Mouse (Mus musculus): ENCODE data around the gene Tmc6. TPM values are rescaled to one million over a fixed set of nuclear protein-coding genes. Genes with fewer than 3 reads are reported as not detected.

Tmc6 gene
- polyA plus RNA-seq, 1 experiment from 2014 or later, result 2.1 TPM

DNA sequence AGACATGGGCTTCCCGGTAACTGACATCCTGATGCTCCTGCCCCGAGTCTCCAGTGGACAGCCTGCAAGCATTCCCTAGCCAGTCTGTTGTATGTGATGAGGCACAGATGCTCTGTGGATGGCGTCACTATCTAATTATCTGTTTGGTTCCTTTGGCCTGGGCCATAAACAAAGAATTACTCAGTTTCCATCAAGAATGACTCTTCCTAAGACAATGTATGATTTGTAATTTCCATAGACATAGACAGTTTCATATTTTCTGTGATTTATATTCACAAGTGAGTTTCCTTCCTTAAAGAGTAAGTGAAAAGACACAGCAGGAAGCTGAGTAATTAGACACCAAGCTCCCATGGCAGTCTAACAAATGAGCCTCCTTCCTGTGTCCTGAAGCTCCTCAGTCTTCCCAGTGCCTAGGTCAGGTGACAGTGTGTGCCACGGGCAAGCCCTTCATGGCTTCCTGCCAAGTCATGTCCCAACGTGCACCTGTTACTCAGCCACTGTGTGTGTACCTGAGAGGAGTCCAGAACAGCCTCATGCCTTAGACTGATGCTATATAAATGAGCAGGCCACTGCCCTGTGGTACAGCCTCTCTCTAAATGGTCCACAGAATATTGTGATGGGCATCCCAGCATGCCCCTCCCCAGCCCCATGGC is 45.8 kb downstream of the Tmc6 start:
- H3K9ac ChIP-seq, result no peak overlapping the region
- no peak for ATAC-seq
- no peaks in the 10 kb centered on the region for H3K9me3 ChIP-seq (replicated peaks)
- H3K36me3 ChIP-seq (ENCODE audit: poor library complexity, severe bottlenecking), result peaks cover 84% of the 10 kb centered on the region
- no peaks in the 10 kb centered on the region for H3K27me3 ChIP-seq
- H3K4me1 ChIP-seq, result no peaks in the 10 kb centered on the region
- no peak overlapping the region for H3K4me3 ChIP-seq
- 79% methylated on average over 5 of the region's 5 CpGs for WGBS
- H3K4me2 ChIP-seq, result no peak overlapping the region
- H3K27ac ChIP-seq, result no peak overlapping the region

DNA sequence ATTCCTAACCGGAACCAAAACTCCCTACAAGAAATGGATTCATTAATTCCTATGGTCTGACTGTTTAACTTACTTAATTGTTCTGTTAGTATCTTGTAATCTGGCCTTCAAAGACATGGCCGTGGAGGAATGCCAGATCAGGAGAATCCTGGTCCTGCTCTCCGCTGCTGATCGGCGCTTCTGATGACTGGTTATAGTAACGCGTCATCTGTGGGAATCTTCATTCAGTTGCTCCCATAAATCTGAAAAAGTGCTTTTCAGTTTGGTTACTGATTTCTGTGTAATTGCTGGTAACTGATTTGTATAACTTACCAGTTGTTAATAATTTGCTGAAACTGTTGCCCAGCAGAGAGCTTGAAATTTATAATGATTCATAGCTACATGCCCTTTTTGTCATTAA is 50.5 kb downstream of the Tmc6 start:
- no peak for ATAC-seq
- Histone ChIP-seq H3K9ac (no peak overlapping the region), H3K4me1 (no peaks in the 10 kb centered on the region), H3K27ac (no peak overlapping the region), H3K36me3 (ENCODE audit: poor library complexity, severe bottlenecking) (peaks cover 42% of the 10 kb centered on the region), H3K27me3 (no peaks in the 10 kb centered on the region), H3K4me3 (no peak overlapping the region), H3K4me2 (no peak overlapping the region), H3K9me3 (replicated peaks) (no peaks in the 10 kb centered on the region)
- 90% methylated on average over 7 of the region's 7 CpGs for WGBS

DNA sequence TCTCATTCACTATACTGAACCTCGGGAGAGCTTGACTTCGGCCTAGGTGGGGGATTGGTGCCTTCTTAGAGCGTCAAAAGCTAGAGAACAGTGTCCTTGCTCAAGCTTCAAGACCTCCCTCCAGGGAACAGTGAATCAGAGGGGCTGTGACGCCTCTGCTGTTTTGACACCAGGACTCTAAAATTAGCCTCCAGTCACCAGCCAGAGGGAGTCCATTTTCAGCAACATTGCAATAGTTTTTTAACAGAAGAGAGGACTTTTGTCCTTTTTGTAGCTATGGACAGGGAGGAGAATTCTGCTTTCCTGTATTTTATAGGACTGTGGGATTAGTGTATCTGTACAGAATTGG is 51.5 kb downstream of the Tmc6 start:
- H3K27ac ChIP-seq, result no peak overlapping the region
- H3K4me3 ChIP-seq, result no peak overlapping the region
- H3K9ac ChIP-seq, result no peak overlapping the region
- no peaks in the 10 kb centered on the region for H3K27me3 ChIP-seq
- no peaks in the 10 kb centered on the region for H3K9me3 ChIP-seq (replicated peaks)
- no peaks in the 10 kb centered on the region for H3K4me1 ChIP-seq
- 84% methylated on average over 4 of the region's 4 CpGs for WGBS
- no peak for ATAC-seq
- peaks cover 41% of the 10 kb centered on the region for H3K36me3 ChIP-seq (ENCODE audit: poor library complexity, severe bottlenecking)
- H3K4me2 ChIP-seq, result no peak overlapping the region

DNA sequence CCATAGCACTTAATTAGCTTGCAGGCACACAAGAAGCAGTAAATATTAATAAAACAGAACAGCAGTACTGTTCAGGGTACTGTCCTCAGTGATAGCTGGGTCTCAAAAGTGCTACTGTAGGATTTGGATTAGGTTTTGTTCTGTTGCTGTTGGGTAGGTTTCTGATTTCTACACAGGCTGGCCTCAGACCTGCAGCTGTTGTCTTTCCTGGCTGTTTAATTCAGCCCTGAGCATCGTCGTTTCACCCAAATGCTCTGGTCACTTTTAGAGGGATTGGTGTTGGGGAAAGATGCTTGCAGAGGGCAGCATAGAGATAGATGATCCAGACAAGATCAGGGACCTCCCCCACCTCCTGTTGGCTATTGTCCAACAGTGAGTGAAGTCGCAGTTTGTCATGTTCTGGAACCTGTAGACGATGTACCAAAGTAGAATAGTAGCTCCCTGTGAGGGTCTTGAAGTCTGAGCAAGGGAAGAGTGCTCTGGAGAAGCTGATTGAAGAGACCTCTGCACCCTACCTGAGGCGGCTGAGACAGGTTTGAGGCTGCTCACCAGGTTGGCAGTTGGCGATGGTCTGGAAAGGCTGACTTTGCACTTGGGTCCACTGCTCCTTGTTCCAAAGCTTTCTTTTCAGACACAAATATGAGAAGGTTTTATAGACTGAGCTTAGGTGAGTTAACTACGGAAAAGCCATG is 52.1 kb downstream of the Tmc6 start:
- no peak for ATAC-seq
- no peak overlapping the region for H3K9ac ChIP-seq
- no peaks in the 10 kb centered on the region for H3K27me3 ChIP-seq
- WGBS, result 88% methylated on average over 7 of the region's 7 CpGs
- no peak overlapping the region for H3K4me3 ChIP-seq
- H3K27ac ChIP-seq, result no peak overlapping the region
- no peak overlapping the region for H3K4me2 ChIP-seq
- H3K36me3 ChIP-seq (ENCODE audit: poor library complexity, severe bottlenecking), result peaks cover 44% of the 10 kb centered on the region
- no peaks in the 10 kb centered on the region for H3K4me1 ChIP-seq
- no peaks in the 10 kb centered on the region for H3K9me3 ChIP-seq (replicated peaks)

DNA sequence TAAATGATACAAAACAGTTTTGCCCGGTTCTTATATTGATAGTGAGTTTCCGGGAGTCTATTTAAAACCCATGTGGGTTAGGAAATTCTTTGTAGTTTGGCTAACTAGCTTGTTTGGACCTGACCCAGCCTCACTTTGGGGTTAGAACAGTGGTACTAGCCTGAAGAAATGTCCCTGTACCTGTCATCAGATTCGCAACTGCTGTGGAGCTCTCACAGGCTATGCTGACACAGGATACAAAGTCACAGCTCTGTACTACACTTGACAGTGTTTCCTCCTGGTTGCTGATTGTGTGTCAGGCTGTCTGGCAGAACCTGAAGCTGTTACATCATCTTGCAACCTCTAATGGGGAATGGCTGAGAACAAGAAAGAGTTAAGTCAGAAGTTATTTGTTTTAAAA is 52.7 kb downstream of the Tmc6 start:
- H3K27ac ChIP-seq, result 0 out of 2 replicates have a peak overlapping the region, but pooled peaks have one; percentile 5
- peaks cover 45% of the 10 kb centered on the region for H3K36me3 ChIP-seq (ENCODE audit: poor library complexity, severe bottlenecking)
- no peak overlapping the region for H3K4me3 ChIP-seq
- whole genome bisulfite sequencing, result 93% methylated on average over 3 of the region's 3 CpGs
- no peak overlapping the region for H3K9ac ChIP-seq
- no peaks in the 10 kb centered on the region for H3K27me3 ChIP-seq
- no peaks in the 10 kb centered on the region for H3K4me1 ChIP-seq
- ATAC-seq, result no peak
- H3K4me2 ChIP-seq, result no peak overlapping the region
- H3K9me3 ChIP-seq (replicated peaks), result no peaks in the 10 kb centered on the region

DNA sequence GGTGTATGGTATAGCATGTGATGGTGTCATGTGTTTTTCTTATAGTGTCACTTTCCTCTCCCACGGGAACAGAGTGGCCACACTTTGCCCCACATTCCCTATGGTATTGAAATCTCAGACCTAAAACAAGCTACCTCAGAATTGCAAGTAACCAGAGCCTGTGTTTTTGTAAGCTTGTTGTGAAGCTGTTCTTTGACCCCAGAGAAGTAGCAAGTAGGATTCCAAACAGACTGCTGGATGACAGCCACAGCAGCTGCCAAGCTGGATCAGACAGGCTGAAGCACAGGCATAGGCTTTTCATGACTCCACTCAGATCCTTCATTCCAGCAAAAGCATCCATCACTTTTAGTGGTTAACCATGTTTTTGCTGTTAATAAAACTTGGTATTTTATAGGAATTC is 53.2 kb downstream of the Tmc6 start:
- Histone ChIP-seq H3K4me1 (no peaks in the 10 kb centered on the region), H3K9ac (no peak overlapping the region), H3K27me3 (no peaks in the 10 kb centered on the region), H3K4me2 (no peak overlapping the region), H3K36me3 (ENCODE audit: poor library complexity, severe bottlenecking) (peaks cover 44% of the 10 kb centered on the region), H3K9me3 (replicated peaks) (no peaks in the 10 kb centered on the region), H3K27ac (no peak overlapping the region), H3K4me3 (no peak overlapping the region)
- WGBS, result 69% methylated on average over 1 of the region's 1 CpGs
- ATAC-seq, result no peak

DNA sequence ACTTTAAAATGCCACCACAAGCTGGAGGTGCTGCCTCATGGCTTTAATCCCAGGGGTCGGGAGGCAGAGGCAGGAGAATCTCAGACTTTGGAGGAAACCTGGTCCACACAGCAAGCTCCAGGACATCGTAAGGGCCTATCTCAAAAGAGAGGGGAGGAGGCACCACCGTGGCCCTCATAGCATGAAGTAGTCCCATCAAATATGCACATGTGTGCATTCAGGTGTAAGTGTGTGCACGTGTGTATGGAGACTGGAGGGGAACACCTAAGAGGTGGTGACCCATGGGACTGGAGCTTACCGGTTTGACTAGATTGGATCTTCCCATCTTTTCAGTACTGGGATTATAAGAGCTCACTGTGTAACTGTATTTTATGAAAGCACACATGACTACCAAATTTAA is 53.8 kb downstream of the Tmc6 start:
- Histone ChIP-seq H3K4me1 (no peaks in the 10 kb centered on the region), H3K9ac (no peak overlapping the region), H3K36me3 (ENCODE audit: poor library complexity, severe bottlenecking) (peaks cover 44% of the 10 kb centered on the region), H3K27me3 (no peaks in the 10 kb centered on the region), H3K4me3 (no peak overlapping the region), H3K4me2 (no peak overlapping the region), H3K9me3 (replicated peaks) (no peaks in the 10 kb centered on the region), H3K27ac (no peak overlapping the region)
- ATAC-seq, result no peak
- 90% methylated on average over 5 of the region's 5 CpGs for WGBS

DNA sequence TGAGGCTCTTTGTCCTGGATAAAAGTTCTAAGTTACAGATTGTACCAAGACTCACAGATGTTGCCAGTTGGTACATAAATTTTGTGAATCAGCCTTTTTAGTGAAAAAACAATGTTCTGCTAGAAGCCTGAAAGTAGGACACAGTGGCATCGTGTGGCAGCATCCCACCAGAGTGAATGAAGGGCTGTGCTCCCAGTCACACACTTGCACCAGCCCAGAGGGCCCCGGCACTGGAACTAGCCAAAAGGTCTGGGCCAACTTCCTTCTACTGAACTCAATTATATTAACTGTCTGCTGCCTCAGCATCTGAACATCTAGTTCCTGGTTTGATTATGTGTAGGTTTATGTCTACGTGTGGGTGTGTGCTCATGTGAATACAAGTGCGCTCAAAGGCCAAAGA is 55.0 kb downstream of the Tmc6 start:
- Histone ChIP-seq H3K4me3 (no peak overlapping the region), H3K9ac (no peak overlapping the region), H3K4me2 (no peak overlapping the region), H3K36me3 (ENCODE audit: poor library complexity, severe bottlenecking) (peaks cover 46% of the 10 kb centered on the region), H3K27ac (no peak overlapping the region), H3K27me3 (no peaks in the 10 kb centered on the region), H3K9me3 (replicated peaks) (no peaks in the 10 kb centered on the region), H3K4me1 (no peaks in the 10 kb centered on the region)
- 92% methylated on average over 4 of the region's 4 CpGs for WGBS
- ATAC-seq, result no peak

DNA sequence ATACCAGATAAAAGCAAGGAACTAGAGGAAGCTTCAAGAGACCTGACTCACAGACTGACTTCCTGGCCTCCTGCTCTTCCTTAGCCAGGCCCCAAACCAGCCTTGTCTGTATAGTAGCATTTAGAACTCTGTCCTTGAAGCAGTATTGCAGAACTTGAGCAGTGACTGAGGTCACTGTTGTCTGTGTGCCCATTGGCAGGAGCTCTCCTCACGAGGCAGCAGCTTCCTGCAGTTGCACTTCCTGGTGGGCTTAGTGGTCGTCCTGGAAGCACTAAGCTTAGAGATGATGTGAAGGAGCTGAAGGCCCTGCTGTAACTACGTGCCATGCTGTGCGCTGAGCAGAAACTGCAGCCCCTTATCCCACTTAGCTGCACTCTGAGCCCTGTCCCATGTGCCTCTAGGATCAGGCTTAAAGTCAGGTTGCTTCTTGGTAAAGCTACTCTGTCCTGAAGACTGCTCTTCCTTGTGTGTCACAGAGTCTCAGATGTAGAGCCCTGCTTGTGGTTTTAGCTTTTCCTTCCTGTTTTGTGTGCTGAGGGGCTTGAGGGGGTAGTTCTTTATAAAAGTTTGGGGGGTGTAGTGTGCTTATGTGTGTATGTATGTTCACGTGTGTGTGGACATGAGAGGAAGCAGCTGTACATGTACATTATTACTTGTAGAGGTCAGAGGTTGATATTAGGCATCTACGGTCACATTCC is 57.2 kb downstream of the Tmc6 start:
- ATAC-seq, result no peak
- peaks cover 67% of the 10 kb centered on the region for H3K36me3 ChIP-seq (ENCODE audit: poor library complexity, severe bottlenecking)

DNA sequence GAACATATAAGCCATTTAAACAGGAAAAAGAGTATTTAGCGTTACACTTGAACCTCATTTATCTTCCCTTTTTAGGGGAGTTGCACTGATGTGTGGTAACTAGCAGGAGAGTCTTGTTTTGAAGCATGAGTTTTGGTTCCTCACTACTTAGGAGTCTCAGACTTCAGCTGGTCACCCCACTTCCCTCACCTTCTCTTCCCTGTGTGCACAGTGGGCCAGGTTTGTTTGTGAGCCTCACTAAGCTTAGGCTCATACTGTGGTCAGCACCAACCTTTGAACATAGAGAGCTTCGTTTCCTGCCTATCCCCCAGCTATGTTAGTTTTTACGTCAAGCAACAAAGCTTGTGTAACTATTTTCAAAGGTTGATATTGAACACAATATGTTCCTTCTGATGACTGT is 63.2 kb downstream of the Tmc6 start:
- Histone ChIP-seq H3K27ac (no peak overlapping the region), H3K4me3 (no peak overlapping the region), H3K9ac (no peak overlapping the region), H3K4me1 (no peaks in the 10 kb centered on the region), H3K36me3 (ENCODE audit: poor library complexity, severe bottlenecking) (peaks cover 89% of the 10 kb centered on the region), H3K9me3 (replicated peaks) (no peaks in the 10 kb centered on the region), H3K27me3 (no peaks in the 10 kb centered on the region), H3K4me2 (no peak overlapping the region)
- ATAC-seq, result no peak
- 97% methylated on average over 3 of the region's 3 CpGs for WGBS

More for the DNA sequence above, 57.2 kb downstream of the Tmc6 start:
- no peak overlapping the region for H3K4me3 ChIP-seq
- H3K9ac ChIP-seq, result no peak overlapping the region
- H3K4me2 ChIP-seq, result no peak overlapping the region
- no peaks in the 10 kb centered on the region for H3K9me3 ChIP-seq (replicated peaks)
- no peak overlapping the region for H3K27ac ChIP-seq
- no peaks in the 10 kb centered on the region for H3K4me1 ChIP-seq
- H3K27me3 ChIP-seq, result no peaks in the 10 kb centered on the region
- WGBS, result 89% methylated on average over 6 of the region's 6 CpGs
